Mouse (Mus musculus) intestine, embryonic 16.5 days (tissue): Measurements from ENCODE around the gene Lysmd2. TPM values are rescaled to one million over a fixed set of nuclear protein-coding genes. Genes with fewer than 3 reads are reported as not detected.
"Not testable (repeated sequence)": the region's sequence is repeated elsewhere in the genome, so short reads cannot be mapped to it uniquely, and the experiment has no call there.

Experiments used
- ATAC-seq: fragments of 200-750 bp; cut with Nextera tagmentation; 2 replicates; pipeline ENCODE4 v1.8.0; 2017; ENCODE audit warnings: moderate TSS enrichment, moderate library complexity
- H3K27ac ChIP-seq: fragments of 300-500 bp; sonication (generic); 2 replicates; pipeline ENCODE4 v1.5.1; 2014; ENCODE audit warnings: mild to moderate bottlenecking, low read length
- H3K27me3 ChIP-seq: fragments of 300-500 bp; sonication (generic); replicated peaks from 2 replicates; pipeline ENCODE4 v1.6.1; 2014; ENCODE audit warnings: low read length, control low read depth, mixed read lengths; ENCODE audit not compliant: control insufficient read depth, insufficient read depth
- H3K36me3 ChIP-seq: fragments of 300-500 bp; sonication (generic); 2 replicates; pipeline ENCODE4 v1.6.1; 2014; ENCODE audit warnings: low read length, control low read depth; ENCODE audit not compliant: control insufficient read depth, insufficient read depth
- H3K4me1 ChIP-seq: fragments of 300-500 bp; sonication (generic); 2 replicates; pipeline ENCODE4 v1.6.1; 2014; ENCODE audit warnings: low read length, control low read depth, mixed read lengths; ENCODE audit not compliant: control insufficient read depth, insufficient read depth
- H3K4me2 ChIP-seq: fragments of 300-500 bp; sonication (generic); 2 replicates; pipeline ENCODE4 v1.6.1; 2014; ENCODE audit warnings: low read depth, low read length, control low read depth
- H3K4me3 ChIP-seq: fragments of 300-500 bp; sonication (generic); 2 replicates; pipeline ENCODE4 v1.5.1; 2014; ENCODE audit warnings: mild to moderate bottlenecking, low read length
- H3K9ac ChIP-seq: fragments of 300-500 bp; sonication (generic); 2 replicates; pipeline ENCODE4 v1.6.1; 2014; ENCODE audit warnings: low read depth, low read length
- H3K9me3 ChIP-seq: fragments of 300-500 bp; sonication (generic); 2 replicates; pipeline ENCODE4 v1.6.1; 2016; ENCODE audit warnings: low read length, control low read depth; ENCODE audit not compliant: control insufficient read depth
- WGBS: fragments of 180-500 bp; shearing (Covaris S2); extraction: QIAGEN DNeasy Blood & Tissue Kit; methylation state at CpG from one replicate; pipeline ENCODE4 v1.1.7; 2014; 5-methylcytosine and 5-hydroxymethylcytosine counted together
- polyA plus RNA-seq: library from polyadenylated mRNA; unstranded; fragments of >200 nt; fragmentation: Nextera tagmentation; extraction: Ambion mirVana; gene quantifications from 2 replicates; pipeline ENCODE4 v1.2.1, GENCODE M21; 2015

Gene Lysmd2
- polyA plus RNA-seq, 1 experiment from 2014 or later = 18.7 TPM

- Histone ChIP-seq H3K4me2 (no peak overlapping the region), H3K4me3 (no peak overlapping the region), H3K36me3 (no peaks in the 10 kb centered on the region), H3K9me3 (no peaks in the 10 kb centered on the region), H3K9ac (no peak overlapping the region), H3K4me1 (peaks cover 3% of the 10 kb centered on the region; the same call in 1 of the 2 replicates), H3K27me3 (no peaks in the 10 kb centered on the region), H3K27ac (no peak overlapping the region)
- WGBS = 25% methylated on average over 12 of the region's 12 CpGs
- peak; percentile 50; the same call in 1 of the 2 replicates for ATAC-seq
Measured at GRCm38 (mm10) chr9:75653981-75654911, 28.7 kb downstream of the Lysmd2 start.

GRCm38 (mm10) chr9:75656456-75656855 is 30.9 kb downstream of the Lysmd2 start:
- not testable (repeated sequence) for H3K9ac ChIP-seq, H3K9me3 ChIP-seq, H3K4me3 ChIP-seq, H3K4me2 ChIP-seq, ATAC-seq, H3K36me3 ChIP-seq, H3K4me1 ChIP-seq, H3K27me3 ChIP-seq, H3K27ac ChIP-seq
- WGBS = 83% methylated on average over 3 of the region's 3 CpGs

- no peaks in the 10 kb centered on the region for H3K27me3 ChIP-seq
- no peak for ATAC-seq
- H3K27ac ChIP-seq = no peak overlapping the region
- H3K4me2 ChIP-seq = no peak overlapping the region
- H3K4me1 ChIP-seq = no peaks in the 10 kb centered on the region
- no peak overlapping the region for H3K4me3 ChIP-seq
- 88% methylated on average over 8 of the region's 8 CpGs for WGBS
- no peaks in the 10 kb centered on the region for H3K36me3 ChIP-seq
- H3K9ac ChIP-seq = no peak overlapping the region
- H3K9me3 ChIP-seq = no peaks in the 10 kb centered on the region
Measured at GRCm38 (mm10) chr9:75660917-75661316, 35.4 kb downstream of the Lysmd2 start.

GRCm38 (mm10) chr9:75665364-75665763 is 39.8 kb downstream of the Lysmd2 start:
- no peak overlapping the region for H3K9ac ChIP-seq
- no peak overlapping the region for H3K4me2 ChIP-seq
- WGBS = 73% methylated on average over 6 of the region's 6 CpGs
- H3K4me3 ChIP-seq = no peak overlapping the region
- H3K27ac ChIP-seq = no peak overlapping the region
- no peak for ATAC-seq
- no peaks in the 10 kb centered on the region for H3K4me1 ChIP-seq
- H3K27me3 ChIP-seq = no peaks in the 10 kb centered on the region
- no peaks in the 10 kb centered on the region for H3K36me3 ChIP-seq
- H3K9me3 ChIP-seq = no peaks in the 10 kb centered on the region

- ATAC-seq = no peak
Measured at GRCm38 (mm10) chr9:75666612-75667011, 41.1 kb downstream of the Lysmd2 start.

GRCm38 (mm10) chr9:75672769-75673168 is 47.2 kb downstream of the Lysmd2 start:
- H3K4me1 ChIP-seq = no peaks in the 10 kb centered on the region
- H3K27ac ChIP-seq = no peak overlapping the region
- H3K27me3 ChIP-seq = no peaks in the 10 kb centered on the region
- H3K9me3 ChIP-seq = no peaks in the 10 kb centered on the region
- no peaks in the 10 kb centered on the region for H3K36me3 ChIP-seq
- WGBS = 64% methylated on average over 6 of the region's 6 CpGs
- no peak for ATAC-seq
- H3K9ac ChIP-seq = no peak overlapping the region
- no peak overlapping the region for H3K4me3 ChIP-seq
- no peak overlapping the region for H3K4me2 ChIP-seq

More at GRCm38 (mm10) chr9:75666612-75667011, 41.1 kb downstream of the Lysmd2 start:
- Histone ChIP-seq H3K9me3 (no peaks in the 10 kb centered on the region), H3K9ac (no peak overlapping the region), H3K36me3 (no peaks in the 10 kb centered on the region), H3K4me1 (no peaks in the 10 kb centered on the region), H3K27me3 (no peaks in the 10 kb centered on the region), H3K4me3 (no peak overlapping the region), H3K4me2 (no peak overlapping the region), H3K27ac (0 out of 2 replicates have a peak overlapping the region, but pooled peaks have one; percentile 5)
- WGBS = 47% methylated on average over 5 of the region's 5 CpGs

- Histone ChIP-seq H3K36me3 (no peaks in the 10 kb centered on the region), H3K27ac (no peak overlapping the region), H3K4me3 (no peak overlapping the region), H3K4me2 (no peak overlapping the region), H3K9me3 (no peaks in the 10 kb centered on the region), H3K4me1 (no peaks in the 10 kb centered on the region), H3K27me3 (no peaks in the 10 kb centered on the region), H3K9ac (no peak overlapping the region)
- 77% methylated on average over 7 of the region's 7 CpGs for WGBS
- ATAC-seq = no peak
Measured at GRCm38 (mm10) chr9:75676226-75676625, 50.7 kb downstream of the Lysmd2 start.

- ATAC-seq = no peak
- Histone ChIP-seq H3K9ac (no peak overlapping the region), H3K4me3 (no peak overlapping the region), H3K4me2 (no peak overlapping the region), H3K27ac (no peak overlapping the region), H3K36me3 (no peaks in the 10 kb centered on the region), H3K4me1 (no peaks in the 10 kb centered on the region), H3K9me3 (no peaks in the 10 kb centered on the region), H3K27me3 (no peaks in the 10 kb centered on the region)
- WGBS = 85% methylated on average over 7 of the region's 7 CpGs
Measured at GRCm38 (mm10) chr9:75678341-75678740, 52.8 kb downstream of the Lysmd2 start.

GRCm38 (mm10) chr9:75679629-75680028 is 54.1 kb downstream of the Lysmd2 start:
- Histone ChIP-seq H3K9me3 (no peaks in the 10 kb centered on the region), H3K4me2 (no peak overlapping the region), H3K36me3 (no peaks in the 10 kb centered on the region), H3K27me3 (no peaks in the 10 kb centered on the region), H3K9ac (no peak overlapping the region), H3K27ac (no peak overlapping the region), H3K4me1 (0 out of 2 replicates have a peak, but pooled peaks cover 2% of the 10 kb centered on the region), H3K4me3 (no peak overlapping the region)
- 73% methylated on average over 4 of the region's 4 CpGs for WGBS
- ATAC-seq = no peak
